Mouse (Mus musculus) layer of hippocampus, adult 2 months (tissue): Measurements from ENCODE around the gene Stard13. TPM values are rescaled to one million over a fixed set of nuclear protein-coding genes. Genes with fewer than 3 reads are reported as not detected.

Experiments used
- DNase-seq, 2 experiments: peaks; one replicate each; pipeline ENCODE4 v3.0.0; 2022; ENCODE audit warnings: low spot score in 2 of 2
- H3K27ac ChIP-seq: fragments of 200-600 bp; 2 replicates; pipeline ENCODE4 v1.8.1; 2022
- H3K4me3 ChIP-seq: fragments of 200-600 bp; 2 replicates; pipeline ENCODE4 v1.8.1; 2022; ENCODE audit warnings: mild to moderate bottlenecking
- CTCF ChIP-seq: fragments of 200-600 bp; conservative IDR thresholded peaks from 2 replicates; pipeline ENCODE4 v1.8.1; 2022; ENCODE audit warnings: antibody characterized with exemption, mild to moderate bottlenecking, moderate library complexity
- total RNA-seq, 2 experiments: library from RNA; stranded (reverse); gene quantifications; 2 replicates each; pipeline ENCODE4 v1.2.3; 2021

Stard13 gene
- total RNA-seq, 2 experiments from 2014 or later: 18.1 to 24.8 TPM

DNA sequence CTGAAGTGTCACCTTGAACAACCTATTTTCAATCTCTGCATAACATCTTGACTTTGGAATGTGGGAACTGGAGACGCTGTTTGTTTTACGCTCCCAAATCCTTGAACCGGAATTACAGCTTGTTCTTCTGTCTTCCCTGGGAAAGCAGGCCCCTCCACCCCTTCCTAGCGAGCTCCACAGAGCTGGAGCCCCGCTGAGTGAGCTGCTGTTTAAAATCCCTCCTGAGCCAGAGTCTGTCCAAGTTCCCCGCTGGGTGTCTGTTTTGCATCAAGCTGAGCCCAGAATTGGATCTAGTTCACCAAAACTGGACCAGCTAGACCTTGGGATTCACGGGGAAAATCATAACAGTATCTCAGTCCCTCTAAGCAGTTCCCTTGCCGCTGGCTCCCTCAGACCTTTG, 210.2 kb downstream of the Stard13 start:
- no peak for TF ChIP-seq CTCF
- DNase-seq: peak in 1 of 2 experiments; percentile 10
- no peak overlapping the region for H3K4me3 ChIP-seq
- peak overlapping the region; percentile 83 for H3K27ac ChIP-seq

DNA sequence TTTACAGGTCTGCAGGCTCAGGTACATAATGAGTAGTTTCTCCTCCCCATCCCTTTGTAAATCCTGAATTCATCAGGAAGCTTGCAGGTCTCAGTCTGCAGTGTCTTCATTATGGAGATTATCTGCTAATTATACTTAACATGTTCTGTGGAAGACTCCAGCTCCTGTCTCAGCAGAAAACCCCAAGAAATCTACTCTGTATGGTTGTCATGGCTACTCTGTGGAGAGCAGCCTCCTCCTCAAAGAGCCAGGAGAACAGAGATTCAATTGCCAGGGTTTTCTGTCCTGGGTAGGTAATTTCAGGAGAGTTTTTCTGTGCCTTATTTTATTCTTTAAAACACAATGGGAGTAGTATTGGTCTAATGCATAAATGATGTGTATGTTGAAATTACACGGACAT, 210.7 kb downstream of the Stard13 start:
- peak in 1 of 2 experiments; percentile 19 for DNase-seq
- Histone ChIP-seq H3K4me3 (no peak overlapping the region), H3K27ac (peak overlapping the region; percentile 83)
- TF ChIP-seq CTCF: no peak

DNA sequence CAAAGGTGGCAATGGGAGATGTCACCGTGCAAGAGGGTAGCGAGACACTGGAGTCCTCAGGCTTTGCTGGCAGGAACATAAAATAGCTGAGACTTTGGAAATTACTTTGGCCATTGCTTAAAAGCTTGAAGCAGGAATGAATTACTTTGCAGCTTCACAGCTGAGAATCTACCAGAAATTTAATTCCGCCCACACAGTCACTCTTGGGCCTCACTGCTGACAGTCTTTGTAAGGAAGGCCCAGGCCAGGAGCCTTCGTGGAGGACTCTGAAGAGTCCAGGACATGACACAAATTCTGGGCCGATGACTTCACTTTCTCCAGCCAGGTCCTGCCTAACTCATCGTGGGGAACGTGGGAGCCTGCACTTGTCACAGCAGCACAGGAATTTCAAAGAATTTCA, 211.6 kb downstream of the Stard13 start:
- Histone ChIP-seq H3K27ac (peak overlapping the region; percentile 83; the same call in 1 of the 2 replicates), H3K4me3 (no peak overlapping the region)
- TF ChIP-seq CTCF: no peak
- DNase-seq: peak in 1 of 2 experiments; percentile 16

DNA sequence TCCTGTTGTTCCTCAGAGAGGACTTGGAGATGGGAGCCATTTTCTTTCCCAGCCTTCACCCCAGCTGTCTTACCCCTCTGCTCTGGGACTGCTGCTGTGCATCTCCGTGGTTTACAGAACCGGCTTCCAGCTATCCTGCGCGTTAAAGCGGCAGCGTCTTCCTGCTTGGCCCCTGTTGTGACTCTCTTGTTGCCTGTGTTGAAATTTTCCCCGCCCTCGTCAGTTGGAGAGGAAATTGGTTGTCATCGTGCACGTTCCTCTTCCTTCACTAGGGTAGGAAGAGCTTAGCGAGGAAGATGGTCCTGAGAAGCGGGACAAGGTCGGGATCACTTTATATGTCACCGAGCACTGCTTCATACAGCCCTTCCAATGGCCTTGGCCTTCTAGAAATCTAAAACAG, 212.8 kb downstream of the Stard13 start:
- TF ChIP-seq CTCF: no peak
- Histone ChIP-seq H3K4me3 (no peak overlapping the region), H3K27ac (peak overlapping the region; percentile 61; the same call in 1 of the 2 replicates)
- no peak for DNase-seq

DNA sequence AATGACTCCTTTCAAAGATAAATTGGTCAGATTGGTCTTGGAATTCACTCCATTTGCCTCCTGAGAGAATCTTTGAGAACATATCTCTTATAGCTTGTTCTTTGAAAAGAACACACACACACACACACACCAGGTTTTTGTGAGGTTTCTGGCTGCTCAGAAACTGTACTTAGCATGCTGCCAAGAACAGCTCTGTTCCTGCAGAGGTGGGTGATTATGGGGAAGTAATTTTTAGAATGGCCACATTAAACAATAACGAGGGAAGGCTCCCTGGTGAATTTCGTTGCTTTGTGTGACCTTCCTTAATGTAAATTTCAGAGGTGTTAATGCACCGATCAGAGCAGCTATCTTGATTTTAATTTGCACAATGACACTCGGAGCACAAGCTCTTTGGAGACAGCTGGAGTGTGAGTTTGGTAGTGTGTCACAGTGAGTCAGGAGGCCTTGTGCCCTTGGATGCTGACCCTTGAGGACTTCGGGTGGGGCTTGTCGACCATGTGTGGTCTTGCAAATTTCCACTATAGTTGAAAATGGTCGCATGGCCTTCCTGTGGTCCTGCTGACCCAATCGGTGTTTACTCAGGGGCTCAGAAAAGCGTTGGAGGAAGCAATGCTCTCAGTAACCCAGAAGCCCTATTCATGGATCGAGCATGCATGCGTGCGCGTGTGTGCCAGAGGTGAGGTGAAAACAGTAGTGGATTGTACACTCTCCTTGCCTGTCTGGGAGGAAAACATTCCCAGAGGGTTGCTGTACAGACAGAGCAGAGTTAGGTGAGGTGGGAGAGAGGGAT, 213.4 kb downstream of the Stard13 start:
- no peak overlapping the region for H3K4me3 ChIP-seq

DNA sequence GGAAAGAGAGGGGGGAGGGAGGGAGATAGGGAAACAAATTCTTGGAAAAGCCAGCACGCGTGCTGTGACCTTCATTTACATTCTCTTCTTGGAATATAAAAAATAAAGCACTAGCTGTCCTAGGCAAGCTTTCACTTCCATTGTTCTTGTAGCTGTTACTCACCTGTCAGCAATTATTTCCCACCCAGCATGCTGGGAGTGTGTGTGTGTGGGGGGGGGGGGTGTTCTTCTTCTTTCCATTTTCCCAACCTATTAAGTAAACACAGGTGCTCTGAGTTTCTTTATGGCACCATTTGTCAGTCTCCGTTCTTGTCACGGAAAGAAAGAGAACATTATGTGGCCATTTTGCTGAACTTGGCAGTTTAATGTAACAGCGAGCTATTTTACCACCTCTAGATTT, 214.7 kb downstream of the Stard13 start:
- Histone ChIP-seq H3K27ac (no peak overlapping the region), H3K4me3 (no peak overlapping the region)
- DNase-seq: no peak
- no peak for TF ChIP-seq CTCF

More for the DNA sequence above, 213.4 kb downstream of the Stard13 start:
- TF ChIP-seq CTCF: no peak
- peak overlapping the region; percentile 61; the same call in 1 of the 2 replicates for H3K27ac ChIP-seq
- no peak for DNase-seq

DNA sequence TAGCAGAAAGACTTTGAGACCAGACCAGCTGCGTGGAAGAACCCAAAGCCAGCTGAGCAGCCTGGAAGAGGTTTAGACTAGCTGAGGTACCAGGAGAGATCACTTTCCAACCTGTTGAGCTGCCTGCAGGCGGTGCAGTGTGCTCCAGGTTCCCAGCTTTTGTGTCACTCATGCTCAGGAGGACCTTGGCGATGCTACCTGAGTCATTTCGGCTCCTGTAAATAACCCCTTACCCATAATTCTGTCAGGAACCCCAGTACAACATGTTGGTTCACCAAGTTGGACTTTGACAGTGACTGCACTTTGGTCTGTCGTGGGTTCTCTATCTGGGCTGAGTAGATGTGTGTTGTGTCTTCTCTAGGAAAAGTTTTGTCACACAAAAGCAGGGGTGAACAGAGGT, 215.2 kb downstream of the Stard13 start:
- no peak for TF ChIP-seq CTCF
- H3K27ac ChIP-seq: no peak overlapping the region
- H3K4me3 ChIP-seq: no peak overlapping the region
- no peak for DNase-seq

DNA sequence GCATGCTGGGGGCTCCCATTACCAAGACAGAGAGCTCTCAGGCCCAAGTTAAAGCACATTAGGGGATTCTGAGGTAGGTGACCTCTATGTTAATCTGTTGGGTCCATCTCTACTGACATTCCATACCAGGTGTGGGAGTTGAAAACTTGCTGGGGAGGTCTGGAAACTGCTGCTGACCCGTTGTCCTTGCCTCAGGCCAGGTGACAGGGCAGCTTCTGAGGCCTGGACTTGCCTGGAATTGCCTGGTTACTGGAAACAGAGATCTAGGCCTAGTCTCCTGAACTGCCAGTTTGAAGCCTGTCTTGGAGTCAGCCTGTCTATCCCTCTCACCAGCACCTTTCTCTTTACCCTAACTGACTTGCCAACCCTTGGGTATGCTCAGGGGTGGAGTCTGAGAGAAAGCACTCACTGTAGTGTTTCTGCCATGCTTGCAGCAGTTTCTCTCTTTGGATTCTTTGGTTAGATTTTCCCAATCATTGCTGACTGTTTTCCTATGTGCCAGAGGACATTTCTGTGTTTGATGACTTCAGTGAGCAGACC, 229.3 kb downstream of the Stard13 start:
- H3K27ac ChIP-seq: no peak overlapping the region
- TF ChIP-seq CTCF: no peak
- H3K4me3 ChIP-seq: no peak overlapping the region
- no peak for DNase-seq

DNA sequence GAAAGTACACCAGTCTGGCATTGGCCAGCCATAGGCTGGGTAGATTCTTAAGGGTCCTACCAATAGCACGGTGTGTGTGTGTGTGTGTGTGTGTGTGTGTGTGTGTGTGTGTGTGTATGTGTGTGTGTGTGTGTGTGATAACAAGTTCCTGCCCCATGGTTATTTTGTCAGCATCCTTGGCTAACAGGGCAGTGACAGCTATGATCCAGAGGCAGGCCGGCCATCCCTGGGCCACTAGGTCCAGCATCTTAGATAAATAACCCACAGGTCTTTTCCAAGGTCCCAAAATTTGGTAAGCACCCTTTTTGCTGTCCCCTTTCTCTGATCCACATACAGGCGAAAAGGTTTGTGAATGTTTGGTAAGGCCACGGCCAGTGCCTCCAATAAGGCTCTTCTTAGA, 231.6 kb downstream of the Stard13 start:
- Histone ChIP-seq H3K4me3 (no peak overlapping the region), H3K27ac (no peak overlapping the region)
- DNase-seq: no peak
- TF ChIP-seq CTCF: no peak

DNA sequence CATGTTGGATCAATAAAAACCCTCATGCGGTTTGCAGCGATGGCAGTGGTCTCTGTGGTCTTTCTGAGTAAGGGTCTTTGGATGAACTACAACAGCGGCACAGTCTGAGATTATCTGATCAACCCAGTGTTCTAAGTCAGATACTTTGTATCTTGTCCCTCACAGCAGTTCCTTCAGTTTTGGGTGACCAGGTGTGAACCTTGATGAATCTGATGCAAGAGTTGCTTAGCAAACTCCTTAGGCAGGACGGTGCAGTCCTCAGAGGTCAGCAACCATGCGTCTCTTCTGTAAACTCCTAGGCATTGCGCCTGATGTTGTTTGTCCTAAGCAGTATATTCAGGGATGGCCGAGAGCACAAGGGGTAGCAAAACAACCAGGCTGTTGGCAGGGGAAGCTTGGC, 232.5 kb downstream of the Stard13 start:
- Histone ChIP-seq H3K27ac (no peak overlapping the region), H3K4me3 (no peak overlapping the region)
- no peak for TF ChIP-seq CTCF
- DNase-seq: no peak

DNA sequence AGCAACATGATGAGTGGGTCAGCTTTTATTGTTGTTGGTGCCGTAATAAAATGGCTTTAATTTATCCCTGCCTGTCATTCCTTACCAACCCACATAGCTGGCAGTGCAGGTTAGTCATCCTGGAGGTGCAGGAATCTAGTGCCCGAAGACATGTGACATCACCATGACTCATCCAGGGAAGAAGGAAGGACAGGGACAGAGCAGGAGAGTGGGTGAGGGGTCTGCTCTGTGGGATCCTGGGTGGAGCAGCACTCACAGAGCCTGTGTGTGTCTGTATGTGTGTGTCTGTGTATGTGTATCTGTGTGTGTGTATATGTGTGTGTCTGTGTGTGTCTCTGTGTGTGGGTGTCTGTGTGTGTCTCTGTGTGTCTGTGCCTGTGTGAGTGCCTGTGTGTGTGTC, 237.1 kb downstream of the Stard13 start:
- no peak for TF ChIP-seq CTCF
- peak overlapping the region; percentile 7; the same call in 1 of the 2 replicates for H3K27ac ChIP-seq
- no peak for DNase-seq

DNA sequence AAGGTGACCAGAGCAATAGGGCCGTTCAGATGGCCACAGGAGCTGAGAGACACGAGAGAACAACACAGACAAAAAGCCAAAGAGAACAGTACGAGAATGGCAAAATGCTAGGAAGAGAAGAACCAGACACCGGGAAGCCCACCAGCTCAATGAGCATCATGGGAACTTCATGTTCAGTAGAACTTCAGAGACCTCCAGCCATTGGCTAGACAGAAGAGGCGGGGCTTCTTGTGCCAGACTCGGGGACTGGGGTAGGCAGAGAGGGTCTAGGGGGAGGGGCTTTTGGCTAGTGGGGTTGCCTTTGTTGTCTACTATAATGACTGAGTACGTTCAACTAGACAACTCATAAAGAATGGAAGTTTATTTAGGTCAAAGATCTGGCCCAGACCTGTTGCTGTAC, 239.5 kb downstream of the Stard13 start:
- no peak overlapping the region for H3K4me3 ChIP-seq
- H3K27ac ChIP-seq: no peak overlapping the region
- DNase-seq: no peak

More for the DNA sequence above, 237.1 kb downstream of the Stard13 start:
- no peak overlapping the region for H3K4me3 ChIP-seq

More for the DNA sequence above, 239.5 kb downstream of the Stard13 start:
- no peak for TF ChIP-seq CTCF

Other genes with a start within 250 kb of the Stard13 start
- not detected for gene Gm42906, start 194.3 kb upstream of the Stard13 start, total RNA-seq